Mouse (Mus musculus): ENCODE data around the gene Bscl2. TPM values are rescaled to one million over a fixed set of nuclear protein-coding genes. Genes with fewer than 3 reads are reported as not detected.

The Bscl2 gene
- polyA plus RNA-seq, 1 experiment from 2014 or later, result 29.3 TPM

Small RNA genes lying within 50 kb of the gene (microRNA-seq; reads per million reads assigned to microRNA genes)
- not detected for gene Mir5136

Other genes with a start within 250 kb of the Bscl2 start
- gene Slc22a8, start 246.2 kb upstream of the Bscl2 start, polyA plus RNA-seq (2015; fragmentation: Nextera tagmentation; extraction: Ambion mirVana), result 2.4 and 2.6 TPM in 2 replicates
- gene Slc22a6, start 219.4 kb upstream of the Bscl2 start, polyA plus RNA-seq (2015; fragmentation: Nextera tagmentation; extraction: Ambion mirVana), result 0.02 TPM in 1 of 2 replicates, not detected in the other
- 0.02 TPM in 1 of 2 replicates, not detected in the other for gene Chrm1, start 173.7 kb upstream of the Bscl2 start, polyA plus RNA-seq (2015; fragmentation: Nextera tagmentation; extraction: Ambion mirVana)
- 133 and 137 TPM in 2 replicates for gene Slc3a2, start 114.1 kb upstream of the Bscl2 start, polyA plus RNA-seq (2015; fragmentation: Nextera tagmentation; extraction: Ambion mirVana)
- gene Wdr74, start 101.6 kb upstream of the Bscl2 start, polyA plus RNA-seq (2015; fragmentation: Nextera tagmentation; extraction: Ambion mirVana), result 40.0 and 48.3 TPM in 2 replicates
- 0.45 and 0.63 TPM in 2 replicates for gene 1700092M07Rik, start 96.7 kb upstream of the Bscl2 start, polyA plus RNA-seq (2015; fragmentation: Nextera tagmentation; extraction: Ambion mirVana)
- gene Stx5a, start 96.1 kb upstream of the Bscl2 start, polyA plus RNA-seq (2015; fragmentation: Nextera tagmentation; extraction: Ambion mirVana), result 57.8 and 59.8 TPM in 2 replicates
- gene Nxf1, start 80.4 kb upstream of the Bscl2 start, polyA plus RNA-seq (2015; fragmentation: Nextera tagmentation; extraction: Ambion mirVana), result 77.8 and 87.7 TPM in 2 replicates
- 48.1 and 50.9 TPM in 2 replicates for gene Tmem223, start 66.5 kb upstream of the Bscl2 start, polyA plus RNA-seq (2015; fragmentation: Nextera tagmentation; extraction: Ambion mirVana)
- gene Tmem179b, start 63.0 kb upstream of the Bscl2 start, polyA plus RNA-seq (2015; fragmentation: Nextera tagmentation; extraction: Ambion mirVana), result 90.9 and 93.7 TPM in 2 replicates
- gene Taf6l, start 51.0 kb upstream of the Bscl2 start, polyA plus RNA-seq (2015; fragmentation: Nextera tagmentation; extraction: Ambion mirVana), result 10.0 and 11.0 TPM in 2 replicates
- gene Polr2g, start 38.9 kb upstream of the Bscl2 start, polyA plus RNA-seq (2015; fragmentation: Nextera tagmentation; extraction: Ambion mirVana), result 56.4 and 64.8 TPM in 2 replicates
- 1.0 and 1.5 TPM in 2 replicates for gene Zbtb3, start 34.9 kb upstream of the Bscl2 start, polyA plus RNA-seq (2015; fragmentation: Nextera tagmentation; extraction: Ambion mirVana)
- gene Ttc9c, start 18.1 kb upstream of the Bscl2 start, polyA plus RNA-seq (2015; fragmentation: Nextera tagmentation; extraction: Ambion mirVana), result 21.6 and 22.9 TPM in 2 replicates
- 1.8 and 2.1 TPM in 2 replicates for gene Hnrnpul2, start 17.5 kb upstream of the Bscl2 start, polyA plus RNA-seq (2015; fragmentation: Nextera tagmentation; extraction: Ambion mirVana)
- gene AC129217.1, start 7.7 kb upstream of the Bscl2 start, polyA plus RNA-seq (2015; fragmentation: Nextera tagmentation; extraction: Ambion mirVana), result not detected in 2 replicates
- gene Gng3, start 1.7 kb downstream of the Bscl2 start, polyA plus RNA-seq (2015; fragmentation: Nextera tagmentation; extraction: Ambion mirVana), result 0.22 and 0.51 TPM in 2 replicates
- 0.06 and 0.35 TPM in 2 replicates for gene Lrrn4cl, start 13.3 kb downstream of the Bscl2 start, polyA plus RNA-seq (2015; fragmentation: Nextera tagmentation; extraction: Ambion mirVana)
- gene Ubxn1, start 34.0 kb downstream of the Bscl2 start, polyA plus RNA-seq (2015; fragmentation: Nextera tagmentation; extraction: Ambion mirVana), result 90.5 and 92.7 TPM in 2 replicates
- 27.9 and 29.6 TPM in 2 replicates for gene Uqcc3, start 43.5 kb downstream of the Bscl2 start, polyA plus RNA-seq (2015; fragmentation: Nextera tagmentation; extraction: Ambion mirVana)
- 29.6 and 41.8 TPM in 2 replicates for gene Lbhd1, start 46.3 kb downstream of the Bscl2 start, polyA plus RNA-seq (2015; fragmentation: Nextera tagmentation; extraction: Ambion mirVana)
- not detected in 2 replicates for gene Gm49403, start 46.5 kb downstream of the Bscl2 start, polyA plus RNA-seq (2015; fragmentation: Nextera tagmentation; extraction: Ambion mirVana)
- 38.6 and 43.2 TPM in 2 replicates for gene 1810009A15Rik, start 51.4 kb downstream of the Bscl2 start, polyA plus RNA-seq (2015; fragmentation: Nextera tagmentation; extraction: Ambion mirVana)
- gene Gm49416, start 51.5 kb downstream of the Bscl2 start, polyA plus RNA-seq (2015; fragmentation: Nextera tagmentation; extraction: Ambion mirVana), result not detected in 2 replicates
- 18.3 and 21.1 TPM in 2 replicates for gene Ints5, start 55.5 kb downstream of the Bscl2 start, polyA plus RNA-seq (2015; fragmentation: Nextera tagmentation; extraction: Ambion mirVana)
- gene Ganab, start 60.6 kb downstream of the Bscl2 start, polyA plus RNA-seq (2015; fragmentation: Nextera tagmentation; extraction: Ambion mirVana), result 50.3 and 50.8 TPM in 2 replicates
- gene B3gat3, start 82.9 kb downstream of the Bscl2 start, polyA plus RNA-seq (2015; fragmentation: Nextera tagmentation; extraction: Ambion mirVana), result 19.8 and 20.5 TPM in 2 replicates
- gene Rom1, start 91.9 kb downstream of the Bscl2 start, polyA plus RNA-seq (2015; fragmentation: Nextera tagmentation; extraction: Ambion mirVana), result 2.4 and 2.6 TPM in 2 replicates
- 11.4 and 12.8 TPM in 2 replicates for gene Eml3, start 92.1 kb downstream of the Bscl2 start, polyA plus RNA-seq (2015; fragmentation: Nextera tagmentation; extraction: Ambion mirVana)
- gene Mta2, start 104.4 kb downstream of the Bscl2 start, polyA plus RNA-seq (2015; fragmentation: Nextera tagmentation; extraction: Ambion mirVana), result 73.9 and 82.3 TPM in 2 replicates
- gene Tut1, start 116.4 kb downstream of the Bscl2 start, polyA plus RNA-seq (2015; fragmentation: Nextera tagmentation; extraction: Ambion mirVana), result 12.6 and 12.9 TPM in 2 replicates
- 153 and 172 TPM in 2 replicates for gene Eef1g, start 129.6 kb downstream of the Bscl2 start, polyA plus RNA-seq (2015; fragmentation: Nextera tagmentation; extraction: Ambion mirVana)
- 3.1 TPM in 2 replicates for gene Ahnak, start 151.8 kb downstream of the Bscl2 start, polyA plus RNA-seq (2015; fragmentation: Nextera tagmentation; extraction: Ambion mirVana)